Mouse (Mus musculus) liver, embryonic 12.5 days (tissue): ENCODE data around the gene Golph3l. TPM values are rescaled to one million over a fixed set of nuclear protein-coding genes. Genes with fewer than 3 reads are reported as not detected.
"Not testable (repeated sequence)": the region's sequence is repeated elsewhere in the genome, so short reads cannot be mapped to it uniquely, and the experiment has no call there.

ENCODE experiments used
- ATAC-seq: fragments of 200-750 bp; cut with Nextera tagmentation; 2 replicates; pipeline ENCODE4 v1.8.0; 2017; ENCODE audit warnings: moderate number of reproducible peaks, mild to moderate bottlenecking, moderate library complexity
- H3K27ac ChIP-seq: fragments of 300-500 bp; sonication (generic); 2 replicates; pipeline ENCODE4 v1.5.1; 2016; ENCODE audit warnings: mild to moderate bottlenecking
- H3K27me3 ChIP-seq: fragments of 300-500 bp; sonication (generic); replicated peaks from 2 replicates; pipeline ENCODE4 v1.6.1; 2016; ENCODE audit warnings: mild to moderate bottlenecking, moderate library complexity
- H3K36me3 ChIP-seq: fragments of 300-500 bp; sonication (generic); 2 replicates; pipeline ENCODE4 v1.6.1; 2016; ENCODE audit warnings: mild to moderate bottlenecking, moderate library complexity
- H3K4me1 ChIP-seq: fragments of 300-500 bp; sonication (generic); 2 replicates; pipeline ENCODE4 v1.6.1; 2016
- H3K4me2 ChIP-seq: fragments of 300-500 bp; sonication (generic); 2 replicates; pipeline ENCODE4 v1.6.1; 2016; ENCODE audit warnings: mild to moderate bottlenecking, moderate library complexity
- H3K4me3 ChIP-seq: fragments of 300-500 bp; sonication (generic); 2 replicates; pipeline ENCODE4 v1.5.1; 2016; ENCODE audit warnings: mild to moderate bottlenecking, moderate library complexity
- H3K9ac ChIP-seq: fragments of 300-500 bp; sonication (generic); 2 replicates; pipeline ENCODE4 v1.6.1; 2016; ENCODE audit warnings: mild to moderate bottlenecking, moderate library complexity
- H3K9me3 ChIP-seq: fragments of 300-500 bp; sonication (generic); replicated peaks from 2 replicates; pipeline ENCODE4 v1.6.1; 2016; ENCODE audit warnings: mild to moderate bottlenecking, moderate library complexity
- WGBS: fragments of 180-500 bp; shearing (Covaris S2); methylation state at CpG from one replicate; pipeline ENCODE4 v1.1.7; 2016; ENCODE audit not compliant: insufficient replicate concordance; 5-methylcytosine and 5-hydroxymethylcytosine counted together
- polyA plus RNA-seq: library from polyadenylated mRNA; unstranded; fragments of >200 nt; fragmentation: Nextera tagmentation; extraction: Ambion mirVana; gene quantifications from 2 replicates; pipeline ENCODE4 v1.2.1, GENCODE M21; 2016

Golph3l gene
- 29.7 and 30.5 TPM in 2 replicates for polyA plus RNA-seq

DNA sequence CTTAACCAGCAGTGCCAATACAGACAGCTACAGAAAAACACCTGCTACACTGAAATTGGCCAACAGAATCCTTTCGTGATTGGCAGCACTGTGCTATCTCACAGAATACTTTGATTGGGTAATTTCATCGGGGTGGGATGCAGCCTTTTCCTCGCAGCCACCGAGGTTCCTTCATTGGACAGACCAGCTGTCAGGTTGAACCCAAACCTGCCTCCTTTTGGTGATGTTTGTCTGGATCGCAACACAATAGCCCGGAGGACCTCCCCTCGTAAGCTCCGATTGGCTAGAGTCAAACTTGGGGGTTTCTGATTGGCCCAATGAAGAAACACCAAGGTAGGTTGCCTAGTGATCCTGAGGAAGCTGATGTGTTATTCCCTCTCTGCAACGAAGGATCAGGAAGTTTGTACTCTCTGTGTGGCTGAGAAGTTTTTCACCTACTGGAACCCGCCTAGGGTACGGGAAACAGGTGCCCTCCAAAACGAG is at the start of gene Golph3l:
Golph3l (plus strand) TSS at position 331 of the 483 bp plus-strand sequence.
- WGBS, result under 1% methylated on average over 12 of the region's 12 CpGs
- Histone ChIP-seq H3K36me3 (peaks cover 33% of the 10 kb centered on the region), H3K27ac (peak within 1 kb of the TSS; percentile 92), H3K27me3 (no peaks in the 10 kb centered on the region), H3K9me3 (no peaks in the 10 kb centered on the region), H3K9ac (peak within 1 kb of the TSS; percentile 82), H3K4me1 (peaks cover 23% of the 10 kb centered on the region), H3K4me3 (peak within 1 kb of the TSS; percentile 87), H3K4me2 (peak within 1 kb of the TSS; percentile 70)
- ATAC-seq, result peak; percentile 100

GRCm38 (mm10) chr3:95538936-95539335 is 49.8 kb upstream of the Golph3l start:
- WGBS, result 82% methylated on average over 10 of the region's 10 CpGs
- Histone ChIP-seq H3K36me3 (no peaks in the 10 kb centered on the region), H3K27me3 (peaks cover 15% of the 10 kb centered on the region), H3K4me2 (no peak overlapping the region), H3K9me3 (0 out of 2 replicates have a peak, but pooled peaks cover 6% of the 10 kb centered on the region), H3K4me3 (no peak overlapping the region), H3K9ac (no peak overlapping the region), H3K27ac (no peak overlapping the region), H3K4me1 (no peaks in the 10 kb centered on the region)
- no peak for ATAC-seq

DNA sequence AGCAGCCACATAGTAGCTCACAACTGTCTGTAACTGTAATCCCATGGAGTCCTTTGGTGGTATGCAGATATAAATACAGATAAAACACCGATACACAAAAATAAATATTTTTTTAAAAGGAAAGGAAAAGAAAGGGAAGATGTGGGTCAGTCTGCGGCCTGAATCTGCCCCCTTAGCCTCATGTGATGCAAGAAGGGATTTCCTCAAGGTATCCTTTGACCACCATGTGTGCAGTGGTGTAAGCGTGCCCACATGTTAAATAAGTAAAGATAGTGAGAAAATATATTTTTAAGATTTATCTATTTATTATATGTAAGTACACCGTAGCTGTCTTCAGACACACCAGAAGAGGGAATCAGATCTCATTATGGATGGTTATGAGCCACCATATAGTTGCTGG is 48.9 kb upstream of the Golph3l start:
- Histone ChIP-seq H3K4me2 (no peak overlapping the region), H3K9ac (no peak overlapping the region), H3K27me3 (peaks cover 21% of the 10 kb centered on the region), H3K4me3 (no peak overlapping the region), H3K4me1 (no peaks in the 10 kb centered on the region), H3K27ac (no peak overlapping the region), H3K9me3 (0 out of 2 replicates have a peak, but pooled peaks cover 6% of the 10 kb centered on the region), H3K36me3 (no peaks in the 10 kb centered on the region)
- 85% methylated on average over 4 of the region's 4 CpGs for WGBS
- no peak for ATAC-seq

GRCm38 (mm10) chr3:95541186-95541585 is 47.5 kb upstream of the Golph3l start:
- ATAC-seq, H3K27ac ChIP-seq: not testable (repeated sequence)
- WGBS, result 49% methylated on average over 2 of the region's 2 CpGs

DNA sequence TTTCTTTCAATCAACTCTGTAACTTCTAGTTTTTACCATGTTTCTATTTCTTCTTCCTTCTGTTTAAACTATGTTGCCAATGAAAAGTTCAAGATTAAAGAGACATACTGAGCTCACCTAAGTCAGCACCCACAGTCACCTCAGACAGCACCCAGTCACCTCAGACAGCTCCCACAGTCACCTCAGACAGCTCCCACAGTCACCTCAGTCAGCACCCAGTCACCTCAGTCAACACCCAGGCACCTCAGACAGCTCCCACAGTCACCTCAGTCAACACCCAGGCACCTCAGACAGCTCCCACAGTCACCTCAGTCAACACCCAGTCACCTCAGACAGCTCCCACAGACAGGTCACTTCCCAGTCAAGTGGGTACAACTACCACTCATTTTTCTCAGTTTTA is 46.6 kb upstream of the Golph3l start:
- Histone ChIP-seq H3K27me3 (peaks cover 31% of the 10 kb centered on the region), H3K4me1 (no peaks in the 10 kb centered on the region), H3K4me2 (no peak overlapping the region), H3K36me3 (no peaks in the 10 kb centered on the region), H3K4me3 (no peak overlapping the region), H3K27ac (no peak overlapping the region), H3K9ac (no peak overlapping the region), H3K9me3 (no peaks in the 10 kb centered on the region)
- ATAC-seq, result no peak

More at GRCm38 (mm10) chr3:95541186-95541585, 47.5 kb upstream of the Golph3l start:
- H3K36me3 ChIP-seq, H3K9ac ChIP-seq, H3K4me2 ChIP-seq, H3K4me3 ChIP-seq, H3K4me1 ChIP-seq, H3K9me3 ChIP-seq: not testable (repeated sequence)
- H3K27me3 ChIP-seq, result peaks cover 29% of the 10 kb centered on the region

DNA sequence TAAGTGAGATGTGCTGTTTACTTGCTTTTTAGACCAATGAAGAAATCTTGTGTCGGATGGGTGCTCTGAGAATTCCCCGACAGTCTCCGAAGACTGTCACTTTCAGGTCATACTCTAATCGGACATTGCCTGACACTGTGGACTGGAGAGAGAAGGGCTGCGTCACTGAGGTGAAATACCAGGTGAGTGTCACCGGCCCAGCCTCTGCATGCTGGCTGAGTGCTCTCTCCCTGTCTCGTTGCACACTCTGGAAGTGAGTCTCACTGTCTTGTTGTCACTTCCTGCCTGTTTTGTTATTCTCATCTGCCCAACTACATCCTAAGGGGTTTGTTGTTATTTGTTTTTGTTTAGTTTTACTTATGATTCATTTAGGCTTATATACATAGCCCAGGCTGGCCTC is 45.8 kb upstream of the Golph3l start:
- 63% methylated on average over 7 of the region's 7 CpGs for WGBS
- H3K4me1 ChIP-seq, result no peaks in the 10 kb centered on the region
- H3K9ac ChIP-seq, result no peak overlapping the region
- no peak overlapping the region for H3K4me2 ChIP-seq
- no peaks in the 10 kb centered on the region for H3K9me3 ChIP-seq
- H3K27ac ChIP-seq, result no peak overlapping the region
- no peaks in the 10 kb centered on the region for H3K36me3 ChIP-seq
- no peak overlapping the region for H3K4me3 ChIP-seq
- no peak for ATAC-seq
- peaks cover 23% of the 10 kb centered on the region for H3K27me3 ChIP-seq

- Histone ChIP-seq H3K9ac (no peak overlapping the region), H3K27ac (no peak overlapping the region), H3K27me3 (peaks cover 9% of the 10 kb centered on the region; the same call in 1 of the 2 replicates), H3K4me2 (no peak overlapping the region), H3K4me3 (no peak overlapping the region), H3K36me3 (no peaks in the 10 kb centered on the region), H3K4me1 (peaks cover 6% of the 10 kb centered on the region; the same call in 1 of the 2 replicates), H3K9me3 (no peaks in the 10 kb centered on the region)
- 64% methylated on average over 1 of the region's 1 CpGs for WGBS
- no peak for ATAC-seq
Observed at GRCm38 (mm10) chr3:95550176-95550575, 38.6 kb upstream of the Golph3l start.

GRCm38 (mm10) chr3:95553986-95554385 is 34.7 kb upstream of the Golph3l start:
- Histone ChIP-seq H3K27me3 (no peaks in the 10 kb centered on the region), H3K4me1 (peaks cover 6% of the 10 kb centered on the region; the same call in 1 of the 2 replicates), H3K36me3 (no peaks in the 10 kb centered on the region), H3K9me3 (no peaks in the 10 kb centered on the region), H3K4me3 (no peak overlapping the region), H3K4me2 (no peak overlapping the region), H3K9ac (no peak overlapping the region), H3K27ac (no peak overlapping the region)
- WGBS, result 43% methylated on average over 3 of the region's 3 CpGs
- ATAC-seq, result no peak

DNA sequence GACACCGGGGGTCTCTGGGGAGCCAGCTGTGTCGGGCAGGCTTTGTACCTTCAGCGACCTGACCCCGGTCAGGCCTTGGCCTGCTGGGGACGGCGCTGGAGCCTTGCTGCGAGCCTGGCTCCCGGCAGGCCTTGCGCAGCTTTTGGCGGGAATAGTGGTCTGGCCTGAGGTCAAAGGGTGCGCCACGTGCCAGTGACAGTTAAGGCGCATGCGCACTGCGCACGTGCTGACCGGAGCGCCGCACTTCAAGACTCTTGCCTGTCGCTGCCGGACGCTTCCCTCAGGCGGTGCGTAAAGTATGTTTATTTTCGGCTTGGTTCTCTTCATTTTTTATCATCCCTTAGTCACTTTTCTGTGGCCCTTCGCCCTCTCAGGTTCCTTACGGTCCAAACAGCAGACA is 29.3 kb upstream of the Golph3l start, which contains the start of gene Hormad1:
Hormad1 (plus strand) TSS at position 241 of the 400 bp plus-strand sequence.
- Histone ChIP-seq H3K27ac (no peak within 1 kb of the TSS), H3K36me3 (no peaks in the 10 kb centered on the region), H3K27me3 (no peaks in the 10 kb centered on the region), H3K4me2 (no peak within 1 kb of the TSS), H3K4me1 (no peaks in the 10 kb centered on the region), H3K9me3 (no peaks in the 10 kb centered on the region), H3K4me3 (no peak within 1 kb of the TSS), H3K9ac (no peak within 1 kb of the TSS)
- WGBS, result 85% methylated on average over 27 of the region's 27 CpGs
- no peak for ATAC-seq

DNA sequence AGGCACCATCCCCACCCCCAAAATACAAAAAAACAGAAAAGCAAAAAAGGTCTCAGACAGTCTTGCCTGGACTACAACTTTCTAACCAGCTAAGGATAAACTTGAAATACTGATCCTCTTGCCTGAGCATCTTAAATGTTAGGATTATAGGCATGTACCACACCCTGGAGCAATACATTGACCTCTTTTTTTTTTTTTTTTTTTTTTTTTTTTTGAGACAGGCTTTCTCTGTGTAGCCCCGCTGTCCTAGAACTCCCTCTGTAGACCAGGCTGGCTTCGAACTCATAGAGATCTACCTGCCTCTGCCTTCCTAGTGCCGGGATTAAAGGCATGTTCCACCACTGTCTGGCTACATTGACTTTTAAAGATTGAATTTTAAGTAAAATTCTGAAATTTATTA is 28.0 kb upstream of the Golph3l start:
- WGBS, result 79% methylated on average over 3 of the region's 3 CpGs
- no peak for ATAC-seq
- Histone ChIP-seq H3K9ac (no peak overlapping the region), H3K4me1 (no peaks in the 10 kb centered on the region), H3K36me3 (no peaks in the 10 kb centered on the region), H3K27ac (no peak overlapping the region), H3K27me3 (no peaks in the 10 kb centered on the region), H3K9me3 (no peaks in the 10 kb centered on the region), H3K4me2 (no peak overlapping the region), H3K4me3 (no peak overlapping the region)

GRCm38 (mm10) chr3:95561826-95562225 is 26.9 kb upstream of the Golph3l start:
- H3K4me3 ChIP-seq, result no peak overlapping the region
- WGBS, result 76% methylated on average over 2 of the region's 2 CpGs
- H3K27ac ChIP-seq, result no peak overlapping the region
- no peaks in the 10 kb centered on the region for H3K9me3 ChIP-seq
- no peak for ATAC-seq
- H3K27me3 ChIP-seq, result no peaks in the 10 kb centered on the region
- no peak overlapping the region for H3K9ac ChIP-seq
- H3K4me1 ChIP-seq, result no peaks in the 10 kb centered on the region
- H3K36me3 ChIP-seq, result no peaks in the 10 kb centered on the region
- H3K4me2 ChIP-seq, result no peak overlapping the region

GRCm38 (mm10) chr3:95569585-95569984 is 19.1 kb upstream of the Golph3l start:
- H3K27ac ChIP-seq, result no peak overlapping the region
- WGBS, result 87% methylated on average over 3 of the region's 3 CpGs
- no peak for ATAC-seq

More at GRCm38 (mm10) chr3:95569585-95569984, 19.1 kb upstream of the Golph3l start:
- Histone ChIP-seq H3K4me3 (no peak overlapping the region), H3K9ac (no peak overlapping the region), H3K4me1 (no peaks in the 10 kb centered on the region), H3K9me3 (no peaks in the 10 kb centered on the region), H3K4me2 (no peak overlapping the region), H3K27me3 (no peaks in the 10 kb centered on the region), H3K36me3 (no peaks in the 10 kb centered on the region)
